Mouse (Mus musculus) naive thymus-derived CD4-positive, alpha-beta T cell, adult 2 months (primary cell): ENCODE data around the gene Pde3a.

Experiments used
- DNase-seq: peaks from one replicate; pipeline ENCODE4 v3.0.0-alpha.2; 2011; ENCODE audit warnings: low read depth

The Pde3a gene

GRCm38 (mm10) chr6:141404649-141405048 lies 155.6 kb downstream of the Pde3a start:
- DNase-seq = no peak

- no peak for DNase-seq
Observed at GRCm38 (mm10) chr6:141405496-141405895, 156.4 kb downstream of the Pde3a start.

- no peak for DNase-seq
Observed at GRCm38 (mm10) chr6:141408758-141409157, 159.7 kb downstream of the Pde3a start.

GRCm38 (mm10) chr6:141410836-141411235 lies 161.8 kb downstream of the Pde3a start:
- DNase-seq = no peak

- DNase-seq = no peak
Observed at GRCm38 (mm10) chr6:141425114-141425513, 176.0 kb downstream of the Pde3a start.

- no peak for DNase-seq
Observed at GRCm38 (mm10) chr6:141428587-141428986, 179.5 kb downstream of the Pde3a start.

GRCm38 (mm10) chr6:141430134-141430533 lies 181.1 kb downstream of the Pde3a start:
- peak; percentile 4 for DNase-seq

GRCm38 (mm10) chr6:141432271-141432974 lies 183.4 kb downstream of the Pde3a start:
- no peak for DNase-seq

- DNase-seq = no peak
Observed at GRCm38 (mm10) chr6:141433917-141434756, 185.1 kb downstream of the Pde3a start.

GRCm38 (mm10) chr6:141435160-141435559 lies 186.1 kb downstream of the Pde3a start:
- no peak for DNase-seq

- DNase-seq = no peak
Observed at GRCm38 (mm10) chr6:141439965-141440364, 190.9 kb downstream of the Pde3a start.

- peak; percentile 2 for DNase-seq
Observed at GRCm38 (mm10) chr6:141447547-141447946, 198.5 kb downstream of the Pde3a start.

- DNase-seq = no peak
Observed at GRCm38 (mm10) chr6:141448886-141449285, 199.8 kb downstream of the Pde3a start.

GRCm38 (mm10) chr6:141455335-141455734 lies 206.3 kb downstream of the Pde3a start:
- no peak for DNase-seq

GRCm38 (mm10) chr6:141456591-141456990 lies 207.5 kb downstream of the Pde3a start:
- DNase-seq = no peak

- no peak for DNase-seq
Observed at GRCm38 (mm10) chr6:141470251-141470650, 221.2 kb downstream of the Pde3a start.

GRCm38 (mm10) chr6:141474223-141474622 lies 225.2 kb downstream of the Pde3a start:
- DNase-seq = no peak

- no peak for DNase-seq
Observed at GRCm38 (mm10) chr6:141474696-141475095, 225.6 kb downstream of the Pde3a start.

- no peak for DNase-seq
Observed at GRCm38 (mm10) chr6:141485302-141486021, 236.4 kb downstream of the Pde3a start.

- DNase-seq = no peak
Observed at GRCm38 (mm10) chr6:141487266-141487665, 238.2 kb downstream of the Pde3a start.

GRCm38 (mm10) chr6:141488619-141489018 lies 239.6 kb downstream of the Pde3a start:
- DNase-seq = peak; percentile 4

- DNase-seq = no peak
Observed at GRCm38 (mm10) chr6:141494909-141495308, 245.8 kb downstream of the Pde3a start.
